Mouse (Mus musculus): ENCODE results near the gene Pglyrp2. TPM values are rescaled to one million over a fixed set of nuclear protein-coding genes. Genes with fewer than 3 reads are reported as not detected.

Gene Pglyrp2
- polyA plus RNA-seq, 1 experiment from 2014 or later, result 12.9 TPM

Small RNAs within 50 kb of the gene (microRNA-seq; reads per million reads assigned to microRNA genes)
- gene Gm22201, result not detected

Other genes starting within 250 kb of the Pglyrp2 start
- gene Ephx3, start 234.6 kb downstream of the Pglyrp2 start, polyA plus RNA-seq (2015; fragmentation: Nextera tagmentation; extraction: Ambion mirVana), result not detected in 2 replicates
- gene Brd4, start 139.4 kb downstream of the Pglyrp2 start, polyA plus RNA-seq (2015; fragmentation: Nextera tagmentation; extraction: Ambion mirVana), result 28.3 and 36.0 TPM in 2 replicates
- 29.7 and 31.2 TPM in 2 replicates for gene Akap8, start 102.9 kb downstream of the Pglyrp2 start, polyA plus RNA-seq (2015; fragmentation: Nextera tagmentation; extraction: Ambion mirVana)
- gene Akap8l, start 73.6 kb downstream of the Pglyrp2 start, polyA plus RNA-seq (2015; fragmentation: Nextera tagmentation; extraction: Ambion mirVana), result 37.9 and 42.2 TPM in 2 replicates
- gene Wiz, start 34.7 kb downstream of the Pglyrp2 start, polyA plus RNA-seq (2015; fragmentation: Nextera tagmentation; extraction: Ambion mirVana), result 4.8 and 5.8 TPM in 2 replicates
- 2.6 and 2.9 TPM in 2 replicates for gene Rasal3, start 20.6 kb downstream of the Pglyrp2 start, polyA plus RNA-seq (2015; fragmentation: Nextera tagmentation; extraction: Ambion mirVana)
- gene Cyp4f39, start 28.6 kb upstream of the Pglyrp2 start, polyA plus RNA-seq (2015; fragmentation: Nextera tagmentation; extraction: Ambion mirVana), result 0.69 and 0.81 TPM in 2 replicates
- gene Cyp4f17, start 81.9 kb upstream of the Pglyrp2 start, polyA plus RNA-seq (2015; fragmentation: Nextera tagmentation; extraction: Ambion mirVana), result 0.62 and 0.87 TPM in 2 replicates
- 4.4 and 4.6 TPM in 2 replicates for gene Cyp4f16, start 112.4 kb upstream of the Pglyrp2 start, polyA plus RNA-seq (2015; fragmentation: Nextera tagmentation; extraction: Ambion mirVana)
- gene Cyp4f37, start 197.1 kb upstream of the Pglyrp2 start, polyA plus RNA-seq (2015; fragmentation: Nextera tagmentation; extraction: Ambion mirVana), result not detected in 2 replicates
- gene Cyp4f40, start 234.7 kb upstream of the Pglyrp2 start, polyA plus RNA-seq (2015; fragmentation: Nextera tagmentation; extraction: Ambion mirVana), result 0.04 TPM in 1 of 2 replicates, not detected in the other

Measured in liver, embryonic 16.5 days (tissue).